Mouse (Mus musculus): ENCODE measurements at regions not wholly inside any gene's neighbourhood (a gene's known extent, or its start where the extent isn't known, plus 50 kb on each side); places are given as distances from the start of the nearest gene placed in this dataset.

DNA sequence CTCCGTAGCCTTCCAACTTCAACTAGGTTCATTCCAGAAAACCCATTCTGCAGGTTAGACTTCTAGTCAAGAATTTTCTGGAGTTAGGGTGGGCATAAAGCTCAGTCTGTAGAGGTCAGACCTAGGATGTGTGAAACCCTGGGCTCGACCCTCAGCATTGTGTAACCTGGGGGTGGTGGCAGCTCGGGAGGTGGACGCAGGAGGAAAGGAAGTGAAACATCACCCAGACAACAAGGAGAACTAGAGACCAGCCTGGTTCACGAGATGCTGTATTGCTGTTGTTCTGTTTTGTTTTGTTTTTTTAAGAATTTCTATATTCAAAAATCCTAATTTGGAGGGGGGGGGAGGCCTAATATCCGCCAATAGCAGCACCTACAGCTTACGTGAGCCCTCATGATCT is 54.1 kb upstream of the Dlk1 start:
- TF ChIP-seq CTCF (IDR thresholded peaks at IDR 0.05) (no peak), EP300 (IDR thresholded peaks at IDR 0.05) (no peak)

Data from lung, postnatal 0 days (tissue).